Mouse (Mus musculus) embryonic fibroblast, embryonic 13.5 days (primary cell): ENCODE measurements at regions not wholly inside any gene's neighbourhood (a gene's known extent, or its start where the extent isn't known, plus 50 kb on each side); places are given as distances from the start of the nearest gene placed in this dataset.

Source experiments
- H3K27ac ChIP-seq: 2 replicates; pipeline ENCODE4 v1.5.1; 2012; ENCODE audit warnings: low read length, control low read depth, inconsistent platforms; ENCODE audit not compliant: insufficient read depth
- H3K4me1 ChIP-seq: 2 replicates; pipeline ENCODE4 v1.6.1; 2011; ENCODE audit warnings: low read length; ENCODE audit not compliant: control insufficient read depth, insufficient read depth
- H3K4me3 ChIP-seq: 2 replicates; pipeline ENCODE4 v1.5.1; 2011; ENCODE audit warnings: mild to moderate bottlenecking, control low read depth, low read length; ENCODE audit not compliant: insufficient read depth
- CTCF ChIP-seq: IDR thresholded peaks from 2 replicates; pipeline ENCODE4 v1.5.1; 2011; ENCODE audit warnings: mild to moderate bottlenecking, control low read depth, low read length, moderate library complexity, borderline replicate concordance; ENCODE audit not compliant: insufficient read depth
- POLR2A ChIP-seq: IDR thresholded peaks from 2 replicates; pipeline ENCODE4 v1.6.1; 2011; ENCODE audit warnings: low read depth, mild to moderate bottlenecking, control low read depth, low read length, moderate library complexity

DNA sequence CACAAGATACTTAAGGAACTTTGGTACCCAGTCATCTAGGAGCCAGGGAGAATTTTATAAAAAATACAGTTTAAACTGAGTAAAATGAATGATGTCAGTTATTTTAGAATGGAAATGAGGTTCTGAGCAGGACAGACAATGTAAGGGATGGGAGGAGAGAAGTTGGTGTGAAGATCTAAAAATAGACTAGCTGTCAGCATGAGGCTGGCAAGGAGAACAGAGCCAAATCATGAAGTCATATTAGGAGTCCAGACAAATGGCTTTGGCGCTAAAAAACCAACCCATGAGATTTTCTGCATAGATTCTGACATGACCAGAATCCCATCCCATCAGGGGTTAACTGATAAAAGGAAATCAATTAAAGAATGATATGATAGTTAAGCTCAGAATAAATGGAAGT is 65.5 kb upstream of the Itprid2 start:
- Histone ChIP-seq H3K4me3 (no peak overlapping the region), H3K4me1 (peaks cover 17% of the 10 kb centered on the region)
- TF ChIP-seq POLR2A (no peak), CTCF (no peak)

DNA sequence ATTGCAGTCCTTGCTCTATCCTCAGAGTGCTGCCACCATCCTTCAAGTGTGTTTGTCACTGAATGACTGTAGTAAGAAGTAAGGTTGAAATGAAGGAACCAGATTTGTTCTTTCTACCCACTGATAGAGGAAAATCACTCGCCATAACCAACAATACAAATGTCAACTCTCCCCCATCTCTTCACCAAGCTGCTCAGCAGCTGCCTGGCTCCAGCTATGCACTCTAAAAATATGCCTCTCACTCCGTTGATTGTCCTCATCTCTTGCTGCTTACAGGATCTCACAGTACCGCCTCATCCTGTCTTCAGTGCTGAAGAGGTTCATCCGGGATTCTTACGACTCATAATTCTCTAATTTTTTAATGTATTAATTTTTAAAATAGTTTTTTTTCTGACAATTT is 63.2 kb upstream of the Itprid2 start:
- H3K27ac ChIP-seq: peak overlapping the region; percentile 81
- peaks cover 14% of the 10 kb centered on the region for H3K4me1 ChIP-seq
- no peak overlapping the region for H3K4me3 ChIP-seq
- no peak for TF ChIP-seq POLR2A
- TF ChIP-seq CTCF: no peak

More for the DNA sequence above, 65.5 kb upstream of the Itprid2 start:
- peak overlapping the region; percentile 96; the same call in 1 of the 2 replicates for H3K27ac ChIP-seq

DNA sequence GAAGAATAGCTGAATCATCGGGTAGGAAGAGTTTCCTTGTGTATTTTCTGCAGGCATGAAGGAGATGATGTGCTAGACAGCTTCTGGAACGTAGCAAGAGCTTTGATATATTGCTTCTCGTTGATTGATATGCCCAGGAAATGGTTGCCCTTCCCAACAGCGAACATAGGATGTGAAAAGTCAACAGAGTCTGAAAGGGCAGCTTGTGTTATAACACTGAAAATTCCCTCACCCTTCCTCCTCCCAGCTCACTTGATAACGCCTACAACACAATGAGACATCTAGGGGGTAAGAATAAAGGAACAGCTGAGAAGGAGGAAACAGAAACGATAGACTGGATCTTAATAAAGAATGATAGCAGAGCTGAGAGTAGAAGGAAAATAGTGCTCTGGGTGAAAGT is 60.1 kb upstream of the Itprid2 start:
- H3K27ac ChIP-seq: no peak overlapping the region
- no peak overlapping the region for H3K4me3 ChIP-seq
- TF ChIP-seq CTCF (no peak), POLR2A (no peak)
- H3K4me1 ChIP-seq: peaks cover 10% of the 10 kb centered on the region

DNA sequence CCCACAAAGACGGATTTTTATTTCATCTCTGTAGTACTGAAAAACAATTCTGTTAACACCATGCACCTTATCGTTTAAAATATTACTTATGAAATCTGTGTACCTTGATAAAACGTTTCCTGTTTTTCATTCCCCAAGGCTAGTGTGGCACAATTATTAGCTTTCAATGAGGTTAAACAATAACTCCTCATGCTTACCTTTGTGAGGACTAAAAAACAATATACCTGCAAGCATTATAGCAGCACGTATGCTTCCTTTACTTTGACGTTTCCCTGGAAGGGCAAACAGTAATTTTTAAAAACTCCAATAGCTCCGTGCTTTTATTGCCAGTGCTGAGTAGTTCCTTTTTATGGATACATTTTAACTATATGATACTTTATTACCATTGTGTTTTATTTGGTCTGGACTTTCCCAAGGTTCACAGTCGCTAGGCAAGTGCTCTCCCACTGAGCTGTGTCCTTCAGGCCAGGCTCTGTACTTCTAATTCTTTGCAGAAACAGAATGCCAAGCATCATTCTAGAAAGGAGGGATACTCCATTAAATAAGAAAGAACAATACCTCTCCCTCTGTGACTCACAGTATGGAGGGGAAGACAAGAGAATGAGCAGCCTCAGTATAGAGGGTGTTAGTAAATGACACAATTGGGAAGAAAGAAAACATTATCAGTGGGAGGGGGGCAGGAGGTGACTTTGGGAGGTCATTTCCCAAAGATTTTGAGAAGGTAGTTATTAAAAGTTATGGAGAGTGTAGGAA is 50.0 kb upstream of the Itprid2 start:
- TF ChIP-seq CTCF (no peak), POLR2A (no peak)

More for the DNA sequence above, 50.0 kb upstream of the Itprid2 start:
- H3K27ac ChIP-seq: no peak overlapping the region
- no peaks in the 10 kb centered on the region for H3K4me1 ChIP-seq
- H3K4me3 ChIP-seq: no peak overlapping the region
